Mouse (Mus musculus): ENCODE measurements around the gene Mplkip.

GRCm38 (mm10) chr13:17705188-17705826 is 10.3 kb downstream of the Mplkip start:
- no peak for TF ChIP-seq CTCF (IDR thresholded peaks at IDR 0.05; ENCODE audit: borderline replicate concordance, control insufficient read depth, extremely low read depth, insufficient read depth, low read length, poor library complexity)
- no peak for TF ChIP-seq POLR2A (IDR thresholded peaks at IDR 0.05; ENCODE audit: control insufficient read depth, extremely low read depth, insufficient read depth, low read length, poor library complexity)
